Mouse (Mus musculus): ENCODE results near the gene Foxn1. TPM values are rescaled to one million over a fixed set of nuclear protein-coding genes. Genes with fewer than 3 reads are reported as not detected.

The Foxn1 gene
- polyA plus RNA-seq, 1 experiment from 2014 or later: not detected

DNA sequence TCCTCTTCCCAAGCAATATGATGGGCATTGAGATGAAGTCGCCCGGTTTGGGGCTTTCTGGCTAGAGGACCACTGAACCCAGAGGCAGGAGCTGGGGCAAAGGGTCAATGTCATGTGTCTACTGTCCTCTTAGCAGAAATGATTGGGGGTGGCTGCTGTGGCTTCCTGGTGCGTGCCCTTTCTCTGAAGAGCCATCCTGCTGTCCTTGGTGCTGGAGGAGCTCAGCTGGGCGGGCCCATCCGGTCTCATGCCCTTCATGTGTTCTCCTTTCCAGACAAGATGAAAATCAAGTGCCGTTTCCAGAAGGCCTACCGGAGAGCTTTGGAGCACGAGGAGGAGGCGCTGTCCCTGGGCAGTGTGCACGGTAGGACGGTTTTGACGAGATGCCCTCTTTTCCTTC is 53.7 kb downstream of the Foxn1 start:
- Histone ChIP-seq H3K4me1 (peaks cover 11% of the 10 kb centered on the region), H3K9me3 (no peaks in the 10 kb centered on the region), H3K4me2 (no peak overlapping the region), H3K27me3 (replicated peaks) (no peaks in the 10 kb centered on the region), H3K27ac (no peak overlapping the region), H3K9ac (no peak overlapping the region), H3K4me3 (no peak overlapping the region), H3K36me3 (replicated peaks) (peaks cover 29% of the 10 kb centered on the region)
- WGBS: 95% methylated on average over 12 of the region's 12 CpGs
- no peak for ATAC-seq (replicated peaks)

DNA sequence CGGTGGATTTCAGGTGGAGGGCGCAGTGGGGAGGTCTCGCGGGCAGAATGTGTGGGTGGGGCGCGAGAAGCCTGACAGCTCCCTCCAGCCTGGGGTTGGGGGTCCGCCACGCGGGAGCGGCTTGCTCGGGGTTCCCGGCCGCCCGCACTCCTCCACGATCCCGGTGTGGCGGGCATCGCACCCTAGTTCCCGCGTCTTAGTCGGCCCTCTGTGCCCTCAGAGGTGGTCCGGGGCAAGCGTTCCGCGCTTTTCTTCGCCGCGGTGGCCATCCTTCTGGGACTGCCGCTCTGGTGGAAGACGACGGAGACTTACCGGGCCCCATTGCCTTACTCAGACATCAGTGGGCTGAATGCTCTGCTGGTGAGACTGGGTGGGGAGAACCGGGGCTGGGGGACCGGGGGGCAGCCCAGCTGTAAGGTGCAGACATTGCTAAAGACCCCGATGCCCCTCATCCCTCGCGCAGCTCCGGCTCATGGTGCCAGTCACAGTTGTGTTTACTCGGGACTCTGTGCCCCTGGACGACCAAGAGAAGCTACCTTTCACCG is 57.8 kb downstream of the Foxn1 start:
- H3K4me1 ChIP-seq: peaks cover 11% of the 10 kb centered on the region
- no peaks in the 10 kb centered on the region for H3K9me3 ChIP-seq
- WGBS: under 1% methylated on average over 41 of the region's 41 CpGs
- ATAC-seq (replicated peaks): peak; percentile 46
- H3K36me3 ChIP-seq (replicated peaks): peaks cover 9% of the 10 kb centered on the region; the same call in 1 of the 2 replicates
- no peaks in the 10 kb centered on the region for H3K27me3 ChIP-seq (replicated peaks)
- peak overlapping the region; percentile 66 for H3K27ac ChIP-seq
- peak overlapping the region; percentile 88 for H3K4me2 ChIP-seq
- peak overlapping the region; percentile 96 for H3K4me3 ChIP-seq
- H3K9ac ChIP-seq: peak overlapping the region; percentile 84

DNA sequence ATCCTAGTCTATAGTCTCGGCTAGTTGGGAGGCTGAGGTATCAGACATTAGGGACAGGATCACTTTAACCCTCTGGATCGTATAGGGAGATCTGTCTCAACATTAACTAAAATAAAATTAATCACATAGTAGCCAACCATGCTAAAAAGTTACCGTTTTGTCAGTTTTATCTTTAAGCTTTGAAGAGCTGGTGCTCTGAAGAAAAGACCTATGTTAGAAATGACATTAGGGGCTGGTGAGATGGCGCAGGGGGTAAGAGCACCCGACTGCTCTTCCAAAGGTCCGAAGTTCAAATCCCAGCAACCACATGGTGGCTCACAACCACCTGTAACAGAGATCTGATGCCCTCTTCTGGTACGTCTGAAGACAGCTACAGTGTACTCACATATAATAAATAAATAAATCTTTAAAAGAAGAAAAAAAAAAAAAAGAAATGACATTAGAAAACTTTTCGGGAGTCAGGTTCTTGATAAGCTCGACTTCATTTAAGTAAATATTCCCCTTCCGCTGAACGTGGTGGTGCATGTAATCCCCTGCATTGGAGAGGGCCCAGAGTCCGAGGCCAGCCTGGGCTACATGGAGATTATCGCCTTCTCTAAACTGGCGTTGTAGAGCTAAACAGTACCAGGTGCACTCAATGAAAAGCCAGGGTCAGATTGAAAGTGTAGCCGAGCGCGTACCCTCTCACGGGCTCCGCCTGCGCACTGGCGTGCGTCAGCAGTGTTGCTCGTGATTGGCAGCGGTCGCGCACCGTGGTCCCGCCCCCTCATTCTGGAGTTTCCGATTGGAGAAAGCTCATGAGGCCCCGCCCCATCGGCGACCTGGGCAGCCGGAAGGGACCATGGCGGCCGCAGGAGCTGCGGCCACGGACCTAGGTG is 58.5 kb downstream of the Foxn1 start, which contains the start of gene Pigs:
Gene Pigs, plus strand, starts transcription at position 782 of the 878 bp plus-strand sequence.
- Histone ChIP-seq H3K27ac (peak within 1 kb of the TSS; percentile 68), H3K9ac (peak within 1 kb of the TSS; percentile 84), H3K36me3 (replicated peaks) (0 out of 2 replicates have a peak, but pooled peaks cover 3% of the 10 kb centered on the region), H3K4me1 (peaks cover 13% of the 10 kb centered on the region), H3K9me3 (no peaks in the 10 kb centered on the region), H3K4me2 (peak within 1 kb of the TSS; percentile 88), H3K27me3 (replicated peaks) (no peaks in the 10 kb centered on the region), H3K4me3 (peak within 1 kb of the TSS; percentile 96)
- WGBS: 13% methylated on average over 37 of the region's 37 CpGs
- peak; percentile 97 for ATAC-seq (replicated peaks)

DNA sequence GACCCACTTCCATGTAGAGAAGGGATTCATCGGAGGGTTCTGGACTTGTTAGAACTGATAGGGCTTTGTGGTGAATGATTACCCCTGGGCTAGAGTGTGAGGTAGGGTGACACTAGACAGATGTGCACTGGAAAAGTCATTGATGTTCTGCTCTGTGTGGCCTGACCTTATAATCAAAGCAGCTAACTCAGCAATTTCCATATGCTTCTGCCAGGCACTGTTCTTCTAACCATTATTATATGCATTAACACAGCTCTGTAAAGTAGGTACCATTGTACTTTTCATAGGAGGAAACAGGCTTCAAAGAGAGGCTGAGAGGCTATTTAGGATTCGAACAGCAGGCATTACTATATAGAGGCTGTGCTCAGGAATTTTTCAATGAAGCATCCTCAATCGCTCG is 59.1 kb downstream of the Foxn1 start:
- no peak overlapping the region for H3K4me2 ChIP-seq

DNA sequence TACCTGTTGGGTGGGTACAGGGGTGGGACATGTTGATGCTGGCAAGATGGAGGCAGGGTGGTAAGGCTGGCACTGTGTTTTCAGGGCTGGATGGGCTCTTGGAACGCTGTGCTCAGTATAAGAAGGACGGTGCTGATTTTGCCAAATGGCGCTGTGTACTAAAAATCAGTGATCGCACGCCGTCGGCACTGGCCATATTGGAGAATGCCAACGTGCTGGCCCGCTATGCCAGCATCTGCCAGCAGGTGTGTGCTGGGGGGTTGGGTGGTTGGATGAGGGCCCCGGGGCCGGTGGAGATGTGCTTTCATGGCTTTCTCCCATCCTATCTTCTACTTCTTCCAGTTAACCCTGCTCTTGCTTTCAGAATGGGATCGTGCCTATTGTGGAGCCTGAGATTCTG is 61.4 kb downstream of the Foxn1 start:
- no peak overlapping the region for H3K4me2 ChIP-seq
- H3K27me3 ChIP-seq (replicated peaks): no peaks in the 10 kb centered on the region
- ATAC-seq (replicated peaks): no peak
- no peak overlapping the region for H3K27ac ChIP-seq
- peaks cover 15% of the 10 kb centered on the region for H3K4me1 ChIP-seq
- H3K4me3 ChIP-seq: no peak overlapping the region
- no peaks in the 10 kb centered on the region for H3K9me3 ChIP-seq
- H3K36me3 ChIP-seq (replicated peaks): no peaks in the 10 kb centered on the region
- H3K9ac ChIP-seq: no peak overlapping the region
- WGBS: 94% methylated on average over 12 of the region's 12 CpGs

More for the DNA sequence above, 59.1 kb downstream of the Foxn1 start:
- no peak overlapping the region for H3K9ac ChIP-seq
- H3K27ac ChIP-seq: no peak overlapping the region
- H3K4me1 ChIP-seq: peaks cover 15% of the 10 kb centered on the region
- H3K9me3 ChIP-seq: no peaks in the 10 kb centered on the region
- H3K4me3 ChIP-seq: no peak overlapping the region
- 89% methylated on average over 4 of the region's 4 CpGs for WGBS
- no peaks in the 10 kb centered on the region for H3K36me3 ChIP-seq (replicated peaks)
- no peak for ATAC-seq (replicated peaks)
- H3K27me3 ChIP-seq (replicated peaks): no peaks in the 10 kb centered on the region

DNA sequence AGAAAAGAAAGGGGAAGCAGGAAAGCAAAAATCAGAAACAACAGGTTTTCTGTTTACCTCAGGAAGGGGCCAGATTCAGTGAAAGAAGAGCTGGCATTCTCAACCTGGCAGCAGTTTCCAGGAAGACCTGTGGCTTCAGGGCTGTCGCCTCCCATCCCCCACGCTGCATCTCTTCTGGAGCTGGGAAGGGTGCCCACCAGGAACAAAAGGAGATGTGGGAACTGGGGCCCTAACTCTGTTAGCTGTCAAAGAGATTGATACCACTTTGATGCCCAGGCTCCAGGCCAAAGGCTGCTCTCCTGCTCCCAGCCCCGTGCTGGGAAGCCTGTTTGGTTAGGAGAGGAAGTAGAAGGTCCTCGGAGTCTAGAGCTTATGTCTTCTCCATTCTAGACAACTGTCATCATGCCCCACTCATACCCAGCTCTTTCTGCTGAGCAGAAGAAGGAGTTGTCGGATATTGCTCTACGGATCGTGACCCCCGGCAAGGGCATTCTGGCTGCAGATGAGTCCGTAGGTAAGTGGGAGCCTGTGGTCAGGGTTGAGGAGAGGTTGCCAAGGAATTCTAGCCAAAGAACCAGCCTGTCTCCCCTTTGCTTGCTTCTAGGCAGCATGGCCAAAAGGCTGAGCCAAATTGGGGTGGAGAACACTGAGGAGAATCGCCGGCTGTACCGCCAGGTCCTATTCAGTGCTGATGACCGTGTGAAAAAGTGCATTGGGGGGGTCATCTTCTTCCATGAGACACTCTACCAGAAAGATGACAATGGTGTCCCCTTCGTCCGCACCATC is 62.2 kb downstream of the Foxn1 start:
- H3K9ac ChIP-seq: no peak overlapping the region
- WGBS: 87% methylated on average over 15 of the region's 15 CpGs
- H3K4me2 ChIP-seq: 0 out of 2 replicates have a peak overlapping the region, but pooled peaks have one; percentile 6
- H3K36me3 ChIP-seq (replicated peaks): 0 out of 2 replicates have a peak, but pooled peaks cover under 1% of the 10 kb centered on the region
- no peak overlapping the region for H3K4me3 ChIP-seq
- 0 out of 2 replicates have a peak overlapping the region, but pooled peaks have one; percentile 48 for H3K27ac ChIP-seq
- no peaks in the 10 kb centered on the region for H3K9me3 ChIP-seq
- ATAC-seq (replicated peaks): no peak
- H3K27me3 ChIP-seq (replicated peaks): no peaks in the 10 kb centered on the region
- peaks cover 9% of the 10 kb centered on the region for H3K4me1 ChIP-seq

DNA sequence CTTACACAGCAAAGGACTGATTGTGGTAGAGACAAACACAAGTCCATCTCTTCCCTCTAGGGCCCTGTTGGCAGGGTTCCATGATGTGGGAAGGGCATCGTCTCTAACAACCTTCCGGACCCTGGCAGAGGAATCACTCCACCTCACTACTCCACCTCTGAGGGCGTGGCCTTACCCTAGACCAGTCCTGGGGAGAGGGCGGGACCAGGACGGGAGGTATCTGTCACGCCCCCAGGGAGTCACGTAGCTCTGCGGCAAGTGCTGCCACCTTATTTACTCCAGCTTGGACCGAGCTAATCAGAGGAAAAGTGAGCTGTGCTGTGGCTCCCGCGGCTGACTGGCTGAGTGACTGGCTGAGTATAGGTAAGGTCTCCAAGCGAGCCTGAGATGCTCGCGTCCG is 63.5 kb downstream of the Foxn1 start, which contains the start of gene Aldoc:
Gene Aldoc, plus strand, starts transcription at position 109 of the 400 bp plus-strand sequence.
- H3K4me2 ChIP-seq: peak within 1 kb of the TSS; percentile 36
- no peak within 1 kb of the TSS for H3K9ac ChIP-seq
- H3K27me3 ChIP-seq (replicated peaks): no peaks in the 10 kb centered on the region
- ATAC-seq (replicated peaks): peak; percentile 90
- 0 out of 2 replicates have a peak, but pooled peaks cover 3% of the 10 kb centered on the region for H3K36me3 ChIP-seq (replicated peaks)
- H3K4me3 ChIP-seq: peak within 1 kb of the TSS; percentile 16
- no peaks in the 10 kb centered on the region for H3K9me3 ChIP-seq
- H3K27ac ChIP-seq: peak within 1 kb of the TSS; percentile 48
- WGBS: 7% methylated on average over 15 of the region's 15 CpGs
- peaks cover 4% of the 10 kb centered on the region; the same call in 1 of the 2 replicates for H3K4me1 ChIP-seq

DNA sequence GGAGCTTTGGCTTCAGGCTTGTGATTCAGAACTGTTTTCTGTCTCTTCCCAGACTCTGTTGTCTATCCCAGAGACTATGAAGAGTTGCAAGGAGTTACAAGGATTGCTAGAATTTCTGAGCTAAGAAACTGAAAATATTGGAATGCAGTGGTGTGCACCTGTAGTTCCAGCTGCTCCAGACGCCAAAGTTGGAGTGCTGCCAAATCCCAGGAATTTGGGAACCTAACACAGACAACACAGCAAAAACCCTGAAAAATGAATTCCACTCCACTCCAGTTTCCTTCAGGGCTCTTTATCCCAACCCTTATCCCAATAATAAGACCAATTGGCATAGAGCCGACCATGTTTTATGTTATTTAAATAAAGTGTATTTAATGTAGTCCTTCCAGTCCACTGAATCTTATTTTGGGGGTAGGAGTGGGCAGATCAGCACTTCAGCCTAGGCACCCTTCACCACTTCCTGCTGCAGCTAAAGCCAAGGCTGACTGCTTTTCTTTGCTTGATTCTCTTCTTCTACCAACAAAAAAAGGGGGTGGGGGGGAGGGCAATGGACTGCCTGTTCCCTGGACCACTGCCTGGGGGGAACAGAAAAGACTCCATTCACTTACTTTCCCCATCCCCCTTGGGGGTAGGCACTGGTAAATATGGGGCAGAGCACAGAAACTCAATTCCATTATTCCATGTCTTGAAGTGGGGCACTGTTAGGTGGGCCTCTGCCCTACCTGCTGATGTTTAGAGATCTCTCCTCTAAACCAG is 64.1 kb downstream of the Foxn1 start:
- Histone ChIP-seq H3K4me1 (peaks cover 4% of the 10 kb centered on the region; the same call in 1 of the 2 replicates), H3K4me3 (peak overlapping the region; percentile 16; the same call in 1 of the 2 replicates), H3K9me3 (no peaks in the 10 kb centered on the region), H3K27ac (peak overlapping the region; percentile 48; the same call in 1 of the 2 replicates), H3K27me3 (replicated peaks) (no peaks in the 10 kb centered on the region), H3K4me2 (peak overlapping the region; percentile 36), H3K36me3 (replicated peaks) (0 out of 2 replicates have a peak, but pooled peaks cover 3% of the 10 kb centered on the region), H3K9ac (no peak overlapping the region)
- ATAC-seq (replicated peaks): peak; percentile 28; the same call in 1 of the 2 replicates
- WGBS: 56% methylated on average over 2 of the region's 2 CpGs

DNA sequence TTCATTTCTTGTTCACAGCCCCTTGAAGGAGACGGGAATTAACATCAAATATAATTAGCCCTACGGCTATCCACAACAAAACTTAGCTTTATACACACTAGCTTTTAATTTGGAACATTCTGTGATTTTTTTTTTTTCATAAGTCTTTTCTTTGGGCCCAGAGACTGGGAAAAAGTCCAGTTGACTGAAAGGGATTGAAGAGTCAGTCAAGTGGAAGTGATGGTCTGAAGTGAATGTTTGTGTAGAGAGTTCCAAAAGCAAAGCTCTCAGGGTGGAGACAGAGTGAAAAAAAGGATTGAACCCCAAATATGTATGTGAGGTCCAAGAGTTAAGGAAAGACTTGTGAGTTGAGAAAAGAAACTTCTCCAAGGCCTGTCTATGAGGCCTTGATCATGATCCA is 67.9 kb downstream of the Foxn1 start:
- Histone ChIP-seq H3K4me3 (no peak overlapping the region), H3K4me2 (no peak overlapping the region), H3K4me1 (peaks cover 4% of the 10 kb centered on the region; the same call in 1 of the 2 replicates), H3K9me3 (no peaks in the 10 kb centered on the region), H3K27me3 (replicated peaks) (no peaks in the 10 kb centered on the region), H3K27ac (no peak overlapping the region), H3K36me3 (replicated peaks) (0 out of 2 replicates have a peak, but pooled peaks cover 3% of the 10 kb centered on the region), H3K9ac (no peak overlapping the region)
- no peak for ATAC-seq (replicated peaks)
- WGBS: 81% methylated on average over 2 of the region's 2 CpGs

DNA sequence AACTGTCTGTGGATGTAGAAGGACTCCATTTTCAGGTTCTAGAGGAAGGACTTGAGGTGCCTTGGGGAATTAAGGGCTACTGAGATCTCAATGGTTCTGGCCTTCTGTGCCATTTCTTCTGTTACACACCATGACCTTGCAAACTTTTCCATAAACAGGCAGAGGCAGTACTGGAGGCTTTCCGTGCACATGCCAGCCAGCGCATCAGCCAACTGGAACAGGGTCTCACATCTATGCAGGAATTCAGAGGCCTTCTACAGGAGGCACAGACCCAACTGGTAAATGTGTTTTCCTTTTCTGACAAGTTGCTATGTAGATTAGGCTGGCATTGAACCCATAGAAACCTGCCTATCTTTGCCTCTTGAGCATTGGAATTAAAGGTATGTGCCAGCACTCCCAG is 72.7 kb downstream of the Foxn1 start:
- H3K4me1 ChIP-seq: no peaks in the 10 kb centered on the region
- no peak overlapping the region for H3K4me2 ChIP-seq
- no peak overlapping the region for H3K4me3 ChIP-seq
- no peak for ATAC-seq (replicated peaks)
- WGBS: 93% methylated on average over 2 of the region's 2 CpGs
- H3K9me3 ChIP-seq: no peaks in the 10 kb centered on the region
- H3K27me3 ChIP-seq (replicated peaks): no peaks in the 10 kb centered on the region
- no peaks in the 10 kb centered on the region for H3K36me3 ChIP-seq (replicated peaks)
- no peak overlapping the region for H3K9ac ChIP-seq
- H3K27ac ChIP-seq: no peak overlapping the region

DNA sequence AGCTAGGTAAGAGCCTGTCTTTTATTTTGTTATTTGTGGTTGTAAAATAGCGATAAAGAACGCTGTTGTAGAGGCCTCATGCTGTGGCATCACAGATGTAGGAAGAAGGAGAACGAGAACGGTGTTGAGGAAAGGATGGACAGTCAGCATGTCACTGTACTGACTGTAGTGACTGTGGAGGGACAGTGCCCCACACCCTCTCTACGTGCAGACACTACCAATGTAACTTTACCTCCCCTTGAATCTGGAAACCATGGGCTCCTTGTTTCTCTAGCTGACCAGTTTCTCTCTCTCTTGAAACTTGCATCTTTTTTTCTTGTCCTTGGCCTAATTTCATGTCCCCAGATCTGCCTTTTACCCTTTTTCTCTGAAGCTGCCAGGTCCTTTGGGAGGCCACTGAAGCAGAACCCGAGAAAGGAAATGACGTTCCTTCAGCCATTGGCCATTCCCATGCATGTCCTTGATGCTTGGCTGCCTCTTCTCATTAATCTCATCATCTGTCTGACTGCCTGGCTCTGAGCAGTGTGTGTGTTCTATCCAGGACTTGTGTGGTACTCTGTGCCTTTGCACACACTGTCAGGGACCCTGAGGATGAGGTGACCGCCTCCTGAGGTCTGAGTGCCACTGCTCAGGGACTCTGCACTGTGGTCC is 75.4 kb downstream of the Foxn1 start:
- Histone ChIP-seq H3K36me3 (replicated peaks) (no peaks in the 10 kb centered on the region), H3K4me2 (no peak overlapping the region), H3K27me3 (replicated peaks) (no peaks in the 10 kb centered on the region), H3K4me1 (no peaks in the 10 kb centered on the region), H3K9ac (no peak overlapping the region), H3K27ac (no peak overlapping the region), H3K9me3 (no peaks in the 10 kb centered on the region), H3K4me3 (no peak overlapping the region)
- 79% methylated on average over 8 of the region's 8 CpGs for WGBS
- ATAC-seq (replicated peaks): no peak
